Mouse (Mus musculus) G1E (cell line): Measurements from ENCODE around the gene Map6. TPM values are rescaled to one million over a fixed set of nuclear protein-coding genes. Genes with fewer than 3 reads are reported as not detected.

Source experiments
- ATAC-seq: 2 replicates; pipeline ENCODE4 v1.8.0; 2016; ENCODE audit warnings: mild to moderate bottlenecking; ENCODE audit not compliant: insufficient number of reproducible peaks, poor library complexity, low FRiP score, severe bottlenecking; ENCODE audit errors: extremely low read depth
- DNase-seq: peaks from one replicate; pipeline ENCODE4 v3.0.0; 2012; ENCODE audit warnings: low spot score
- H3K27me3 ChIP-seq: 2 replicates; pipeline ENCODE4 v1.6.1; 2012; ENCODE audit warnings: mild to moderate bottlenecking, low read length, inconsistent platforms; ENCODE audit not compliant: insufficient read depth
- H3K36me3 ChIP-seq: replicated peaks from 2 replicates; pipeline ENCODE3; 2012; ENCODE audit warnings: mild to moderate bottlenecking, inconsistent platforms
- H3K4me1 ChIP-seq: 2 replicates; pipeline ENCODE4 v1.6.1; 2012; ENCODE audit warnings: low read depth, low read length, inconsistent platforms, mixed read lengths; ENCODE audit not compliant: insufficient read depth
- H3K4me3 ChIP-seq: 2 replicates; pipeline ENCODE4 v1.5.1; 2012; ENCODE audit warnings: low read depth, mild to moderate bottlenecking, inconsistent platforms, low read length, moderate library complexity, mixed read lengths
- H3K9me3 ChIP-seq: replicated peaks from 2 replicates; pipeline ENCODE4 v1.6.1; 2012; ENCODE audit warnings: inconsistent platforms
- CTCF ChIP-seq: IDR thresholded peaks from 2 replicates; pipeline ENCODE4 v1.5.1; 2012; ENCODE audit warnings: low read depth, low read length, inconsistent platforms, mixed read lengths
- GATA1 ChIP-seq: IDR thresholded peaks from 2 replicates; pipeline ENCODE4 v1.6.1; 2012; ENCODE audit warnings: borderline replicate concordance, low read length, inconsistent platforms, mixed read lengths
- GATA2 ChIP-seq: IDR thresholded peaks from 2 replicates; pipeline ENCODE4 v1.6.1; 2012; ENCODE audit warnings: low read depth, low read length, inconsistent platforms, borderline replicate concordance
- POLR2AphosphoS5 ChIP-seq: IDR thresholded peaks from 2 replicates; pipeline ENCODE4 v1.6.1; 2012; ENCODE audit warnings: low read depth, low read length, inconsistent platforms; ENCODE audit not compliant: insufficient replicate concordance
- TAL1 ChIP-seq: conservative IDR thresholded peaks from 2 replicates; pipeline ENCODE4 v1.6.1; 2012; ENCODE audit warnings: low read depth, low read length, inconsistent platforms, mixed read lengths
- polyA plus RNA-seq: library from polyadenylated mRNA; stranded (reverse); fragments of >175 nt; gene quantifications from 2 replicates; pipeline ENCODE4 v1.2.3, GENCODE M21; 2012
- total RNA-seq, 2 experiments: library from RNA; stranded (forward) in 1 of 2; stranded (reverse) in 1 of 2; fragments of 200-1000 nt in 1 of 2; fragments of >200 nt in 1 of 2; fragmentation: Nextera tagmentation in 1 of 2; gene quantifications; 2 replicates each; pipeline ENCODE4 v1.2.3; 2014 to 2017

Map6 gene
- total and polyA plus RNA-seq, 3 experiments: 0.11 TPM; not detected in 2

GRCm38 (mm10) chr7:99381214-99382087 is 114.2 kb downstream of the Map6 start, which contains the start of gene Gdpd5:
Gdpd5 (plus strand) TSS chr7:99381414.
- peaks cover 4% of the 10 kb centered on the region for H3K9me3 ChIP-seq
- H3K4me3 ChIP-seq: peak within 1 kb of the TSS; percentile 69; the same call in 1 of the 2 replicates
- TF ChIP-seq TAL1: no peak
- no peak for TF ChIP-seq GATA2
- no peak for TF ChIP-seq CTCF
- no peak for TF ChIP-seq GATA1
- no peak for TF ChIP-seq POLR2AphosphoS5
- ATAC-seq (peak; percentile 96), DNase-seq (peak; percentile 87)
- no peaks in the 10 kb centered on the region for H3K36me3 ChIP-seq
- H3K27me3 ChIP-seq: peaks cover 60% of the 10 kb centered on the region
- peaks cover 19% of the 10 kb centered on the region for H3K4me1 ChIP-seq

DNA sequence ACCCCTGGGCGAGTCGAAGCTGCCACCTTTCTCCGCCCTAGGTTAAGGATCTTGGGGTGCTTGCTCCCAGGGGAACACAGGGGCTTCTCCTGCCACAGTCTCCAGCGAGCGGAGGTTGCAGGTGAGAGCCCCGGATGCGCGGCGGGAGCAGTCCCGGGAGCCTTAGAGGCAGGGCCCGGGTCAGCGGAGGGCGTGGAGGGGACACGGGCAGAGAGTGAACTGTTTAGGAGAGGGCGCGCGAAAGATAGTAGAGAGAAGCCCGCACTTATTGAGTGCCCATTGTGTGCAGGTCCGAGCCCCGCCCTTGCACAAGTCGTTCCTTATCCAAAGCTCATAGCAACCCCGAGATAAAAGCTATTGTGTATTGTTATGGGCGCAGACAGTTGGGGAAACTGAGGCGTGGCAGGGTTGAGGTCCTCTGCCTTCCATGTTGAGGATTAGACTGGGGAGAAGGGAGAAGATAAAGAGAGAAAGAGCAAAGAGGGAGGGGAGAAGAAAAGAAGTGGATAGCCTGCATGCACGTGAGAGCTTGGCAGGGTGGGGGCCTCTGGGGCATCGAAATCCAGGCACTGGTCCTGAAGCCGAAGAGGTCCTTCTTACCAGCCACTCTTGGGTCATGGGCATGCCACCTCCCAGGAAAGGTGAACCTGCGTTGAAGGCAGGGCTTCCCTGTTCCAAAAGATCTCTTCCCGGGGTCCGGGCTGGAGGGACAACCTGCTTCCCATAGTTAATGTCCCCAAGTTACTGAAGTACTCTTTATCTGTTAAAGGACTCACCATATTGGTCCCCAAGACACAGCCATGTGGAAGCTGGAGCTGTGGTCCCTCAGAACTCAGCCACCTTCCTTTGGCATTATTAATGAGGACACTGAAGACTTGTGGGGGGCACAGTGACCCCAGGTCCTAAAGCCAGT is 115.1 kb downstream of the Map6 start:
- H3K9me3 ChIP-seq: no peaks in the 10 kb centered on the region
- H3K36me3 ChIP-seq: no peaks in the 10 kb centered on the region
- H3K4me3 ChIP-seq: peak overlapping the region; percentile 69; the same call in 1 of the 2 replicates
- TF ChIP-seq POLR2AphosphoS5: no peak
- H3K4me1 ChIP-seq: peaks cover 19% of the 10 kb centered on the region
- no peak for DNase-seq
- no peak for ATAC-seq
- H3K27me3 ChIP-seq: peaks cover 60% of the 10 kb centered on the region

DNA sequence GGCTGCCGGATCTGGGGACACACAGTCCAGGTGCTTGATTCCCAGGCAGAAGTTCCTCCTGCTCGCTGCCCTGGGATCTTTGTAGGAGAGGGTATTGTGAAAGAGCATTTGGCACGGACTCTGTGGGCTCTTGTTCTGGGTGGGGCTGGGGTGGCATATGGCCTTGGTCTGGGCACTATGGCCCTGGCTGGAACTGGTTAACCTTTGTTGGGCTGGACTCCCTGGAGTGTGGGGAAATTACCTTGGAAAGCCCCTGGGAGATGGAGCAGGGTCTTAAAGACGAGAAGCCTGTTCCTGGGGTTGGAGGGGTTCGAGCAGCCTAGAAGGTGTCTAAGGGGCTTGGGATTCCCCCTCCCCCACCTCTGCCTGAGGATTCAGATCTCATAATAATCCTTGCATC is 116.0 kb downstream of the Map6 start:
- H3K9me3 ChIP-seq: no peaks in the 10 kb centered on the region
- H3K4me3 ChIP-seq: no peak overlapping the region
- no peak for TF ChIP-seq TAL1
- no peak for TF ChIP-seq GATA1
- no peak for TF ChIP-seq CTCF
- TF ChIP-seq POLR2AphosphoS5: no peak
- no peak for TF ChIP-seq GATA2
- peaks cover 57% of the 10 kb centered on the region for H3K27me3 ChIP-seq
- no peaks in the 10 kb centered on the region for H3K36me3 ChIP-seq
- DNase-seq (no peak), ATAC-seq (no peak)
- H3K4me1 ChIP-seq: peaks cover 19% of the 10 kb centered on the region

DNA sequence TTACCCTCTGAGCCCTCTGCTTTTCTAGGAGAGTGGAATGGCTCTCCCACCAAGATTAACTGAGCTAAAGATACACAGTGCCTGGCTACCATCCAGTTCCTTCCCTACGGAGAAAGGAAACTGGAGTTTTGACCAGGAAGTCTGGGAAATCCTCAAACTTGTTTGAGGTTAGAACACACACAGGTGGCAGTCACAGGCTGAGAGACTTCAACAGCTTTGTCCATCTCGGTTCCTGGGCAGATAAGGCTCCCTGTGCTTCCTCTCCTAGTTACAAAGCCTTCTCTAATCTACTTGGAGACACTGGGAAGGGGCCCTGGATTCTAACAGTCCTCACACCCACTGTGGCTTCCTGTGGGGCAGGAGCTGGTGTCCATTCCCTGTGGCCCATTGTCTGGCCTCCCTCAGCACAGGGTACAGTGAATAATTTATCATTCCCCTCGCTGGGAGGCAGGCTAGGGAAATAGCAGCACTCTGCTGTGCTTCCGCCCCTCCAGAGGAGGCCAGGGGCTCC is 116.9 kb downstream of the Map6 start:
- Histone ChIP-seq H3K27me3 (peaks cover 56% of the 10 kb centered on the region), H3K4me3 (no peak overlapping the region), H3K9me3 (no peaks in the 10 kb centered on the region), H3K4me1 (peaks cover 19% of the 10 kb centered on the region), H3K36me3 (no peaks in the 10 kb centered on the region)
- ATAC-seq (no peak), DNase-seq (no peak)
- TF ChIP-seq CTCF: no peak
- TF ChIP-seq POLR2AphosphoS5: no peak
- no peak for TF ChIP-seq GATA2
- TF ChIP-seq TAL1: no peak

DNA sequence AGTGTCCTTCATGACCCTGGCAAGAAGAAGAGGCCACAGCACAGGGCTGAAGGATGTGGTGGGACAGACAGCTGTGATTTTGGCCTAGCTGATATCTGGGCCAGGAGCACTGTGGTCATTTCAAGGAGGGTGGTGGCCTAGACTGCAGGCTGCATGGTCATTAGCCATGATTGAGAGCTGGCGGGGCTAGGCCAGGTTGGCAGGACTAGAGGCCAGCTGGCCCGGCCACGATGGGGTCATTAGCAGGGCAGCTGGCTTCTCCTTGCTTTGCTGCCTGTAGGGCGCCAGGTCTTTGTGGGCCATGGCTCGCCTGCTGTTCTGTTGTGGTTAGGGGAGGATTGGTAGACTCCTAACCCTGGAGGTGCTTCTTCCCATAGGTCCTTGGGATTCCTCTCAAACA is 118.8 kb downstream of the Map6 start:
- H3K4me1 ChIP-seq: peaks cover 11% of the 10 kb centered on the region

More for the DNA sequence above, 118.8 kb downstream of the Map6 start:
- DNase-seq (no peak), ATAC-seq (no peak)
- Histone ChIP-seq H3K36me3 (no peaks in the 10 kb centered on the region), H3K27me3 (peaks cover 46% of the 10 kb centered on the region), H3K4me3 (no peak overlapping the region), H3K9me3 (no peaks in the 10 kb centered on the region)
- no peak for TF ChIP-seq POLR2AphosphoS5
- no peak for TF ChIP-seq TAL1
- TF ChIP-seq GATA1: no peak
- TF ChIP-seq GATA2: no peak
- no peak for TF ChIP-seq CTCF

Other genes with a start within 250 kb of the Map6 start
- gene Uvrag, start 126.3 kb upstream of the Map6 start, total RNA-seq (2014; fragmentation: Nextera tagmentation): 23.3 and 25.0 TPM in 2 replicates
- gene Uvrag, start 126.3 kb upstream of the Map6 start, total RNA-seq (2017): 27.5 and 29.9 TPM in 2 replicates
- 13.1 and 20.3 TPM in 2 replicates for gene Uvrag, start 126.3 kb upstream of the Map6 start, polyA plus RNA-seq
- gene Dgat2, start 84.7 kb upstream of the Map6 start, total RNA-seq (2014; fragmentation: Nextera tagmentation): not detected in 2 replicates
- gene Dgat2, start 84.7 kb upstream of the Map6 start, total RNA-seq (2017): 0.27 and 0.52 TPM in 2 replicates
- 0.06 and 0.08 TPM in 2 replicates for gene Dgat2, start 84.7 kb upstream of the Map6 start, polyA plus RNA-seq
- gene Mogat2, start 28.8 kb upstream of the Map6 start, total RNA-seq (2014; fragmentation: Nextera tagmentation): not detected in 2 replicates
- gene Mogat2, start 28.8 kb upstream of the Map6 start, total RNA-seq (2017): 0.12 TPM in 1 of 2 replicates, not detected in the other
- 0.02 and 0.07 TPM in 2 replicates for gene Mogat2, start 28.8 kb upstream of the Map6 start, polyA plus RNA-seq
- not detected in 2 replicates for gene Serpinh1, start 85.8 kb downstream of the Map6 start, total RNA-seq (2014; fragmentation: Nextera tagmentation)
- gene Serpinh1, start 85.8 kb downstream of the Map6 start, total RNA-seq (2017): 1.3 TPM in 1 of 2 replicates, not detected in the other
- gene Serpinh1, start 85.8 kb downstream of the Map6 start, polyA plus RNA-seq: not detected in 2 replicates
- 0.24 TPM in 1 of 2 replicates, not detected in the other for gene Gdpd5, start 114.0 kb downstream of the Map6 start, total RNA-seq (2014; fragmentation: Nextera tagmentation)
- gene Gdpd5, start 114.0 kb downstream of the Map6 start, total RNA-seq (2017): 0.23 and 0.49 TPM in 2 replicates
- gene Gdpd5, start 114.0 kb downstream of the Map6 start, polyA plus RNA-seq: 0.02 and 0.16 TPM in 2 replicates
- gene Klhl35, start 198.6 kb downstream of the Map6 start, total RNA-seq (2014; fragmentation: Nextera tagmentation): not detected in 2 replicates
- not detected in 2 replicates for gene Klhl35, start 198.6 kb downstream of the Map6 start, total RNA-seq (2017)
- gene Klhl35, start 198.6 kb downstream of the Map6 start, polyA plus RNA-seq: not detected in 2 replicates
- gene Rps3, start 216.3 kb downstream of the Map6 start, total RNA-seq (2014; fragmentation: Nextera tagmentation): 437 and 482 TPM in 2 replicates
- 2,538 and 2,989 TPM in 2 replicates for gene Rps3, start 216.3 kb downstream of the Map6 start, total RNA-seq (2017)
- 399 and 541 TPM in 2 replicates for gene Rps3, start 216.3 kb downstream of the Map6 start, polyA plus RNA-seq